Mouse (Mus musculus): Measurements from ENCODE around the gene Fam169a. TPM values are rescaled to one million over a fixed set of nuclear protein-coding genes. Genes with fewer than 3 reads are reported as not detected.

The Fam169a gene
- total and polyA plus RNA-seq, 3 experiments: 0.42 to 0.79 TPM; not detected in 1

- H3K4me3 ChIP-seq (replicated peaks in 1 of 3; ENCODE audit: low read depth in 2 of 3, low read length in 2 of 3, poor library complexity in 1 of 3): no peak overlapping the region
- dilution Hi-C loops (cut with MboI; ENCODE audit: extremely low pct_ligation_motif_present, extremely low pct_unique_long_range_greater_than_20kb, low sequenced_read_pairs): no loop called here
- no peak overlapping the region for H3K27ac ChIP-seq (ENCODE audit: insufficient read depth, low read depth)
- H3K4me2 ChIP-seq (ENCODE audit: insufficient read depth, low read depth, poor library complexity, severe bottlenecking): no peak overlapping the region
- H3K27me3 ChIP-seq (replicated peaks): no peaks in the 10 kb centered on the region
- TF ChIP-seq KAT2A (IDR thresholded peaks at IDR 0.05; ENCODE audit: insufficient replicate concordance, low read length) (no peak), USF2 (conservative IDR thresholded peaks at IDR 0.05; ENCODE audit: low read depth, low read length) (no peak), HCFC1 (IDR thresholded peaks at IDR 0.05; ENCODE audit: low read depth, low read length) (no peak), BHLHE40 (IDR thresholded peaks at IDR 0.05; ENCODE audit: low read depth, low read length) (no peak), JUN (IDR thresholded peaks at IDR 0.05; ENCODE audit: insufficient read depth, low read depth, low read length) (no peak), E2F4 (IDR thresholded peaks at IDR 0.05; ENCODE audit: insufficient replicate concordance, low read depth, low read length) (no peak), RCOR1 (conservative IDR thresholded peaks at IDR 0.05; ENCODE audit: low read depth, low read length) (no peak), RAD21 (IDR thresholded peaks at IDR 0.05; ENCODE audit: low read depth, low read length) (no peak), ETS1 (conservative IDR thresholded peaks at IDR 0.05; ENCODE audit: low read depth, low read length) (no peak), CTCF (conservative IDR thresholded peaks at IDR 0.05 in 1 of 2, IDR thresholded peaks at IDR 0.05 in 1 of 2; ENCODE audit: low read depth in 2 of 2, low read length in 2 of 2) (no peak), ZNF384 (IDR thresholded peaks at IDR 0.05; ENCODE audit: low read depth, low read length) (no peak), MEF2A (IDR thresholded peaks at IDR 0.05; ENCODE audit: borderline replicate concordance, low read depth, low read length) (no peak), ZKSCAN1 (IDR thresholded peaks at IDR 0.05; ENCODE audit: borderline replicate concordance, low read depth, low read length) (no peak), SMC3 (IDR thresholded peaks at IDR 0.05; ENCODE audit: low read depth, low read length) (no peak), MXI1 (IDR thresholded peaks at IDR 0.05; ENCODE audit: low read depth, low read length) (no peak), ELF1 (IDR thresholded peaks at IDR 0.05; ENCODE audit: low read depth, low read length) (no peak), MAX (IDR thresholded peaks at IDR 0.05; ENCODE audit: low read length) (no peak), MYC (IDR thresholded peaks at IDR 0.05; ENCODE audit: low read depth, low read length) (no peak)
- no peaks in the 10 kb centered on the region for H3K79me2 ChIP-seq (replicated peaks; ENCODE audit: control insufficient read depth, extremely low read depth, insufficient read depth, poor library complexity, severe bottlenecking)
- peaks cover 0 to 5% of the 10 kb centered on the region in 2 experiments; a peak in 2 of 4 replicates for H3K4me1 ChIP-seq (ENCODE audit: control insufficient read depth in 1 of 2, insufficient read depth in 2 of 2)
- H3K36me3 ChIP-seq (replicated peaks in 1 of 2; ENCODE audit: control insufficient read depth in 1 of 2, insufficient read depth in 1 of 2, low read length in 1 of 2): no peaks in the 10 kb centered on the region
- H3K9ac ChIP-seq (ENCODE audit: insufficient read depth, low read depth): no peak overlapping the region
- no peaks in the 10 kb centered on the region for H3K9me3 ChIP-seq (replicated peaks; ENCODE audit: low read length)
- no peak for DNase-seq (ENCODE audit: extremely low read depth)
- in situ Hi-C loops (cut with MboI; ENCODE audit: low pct_ligation_motif_present, low pct_unique_long_range_greater_than_20kb, low sequenced_read_pairs): no loop called here
Measured at GRCm38 (mm10) chr13:97059746-97060145, 7.3 kb upstream of the Fam169a start.

GRCm38 (mm10) chr13:97060331-97060730, 6.8 kb upstream of the Fam169a start:
- Histone ChIP-seq H3K27ac (ENCODE audit: insufficient read depth, low read depth) (no peak overlapping the region), H3K36me3 (replicated peaks in 1 of 2; ENCODE audit: control insufficient read depth in 1 of 2, insufficient read depth in 1 of 2, low read length in 1 of 2) (no peaks in the 10 kb centered on the region), H3K27me3 (replicated peaks) (no peaks in the 10 kb centered on the region), H3K79me2 (replicated peaks; ENCODE audit: control insufficient read depth, extremely low read depth, insufficient read depth, poor library complexity, severe bottlenecking) (no peaks in the 10 kb centered on the region), H3K9ac (ENCODE audit: insufficient read depth, low read depth) (no peak overlapping the region), H3K4me1 (ENCODE audit: control insufficient read depth in 1 of 2, insufficient read depth in 2 of 2) (peaks cover 0 to 5% of the 10 kb centered on the region in 2 experiments; a peak in 2 of 4 replicates), H3K4me2 (ENCODE audit: insufficient read depth, low read depth, poor library complexity, severe bottlenecking) (no peak overlapping the region), H3K4me3 (replicated peaks in 1 of 3; ENCODE audit: low read depth in 2 of 3, low read length in 2 of 3, poor library complexity in 1 of 3) (no peak overlapping the region), H3K9me3 (replicated peaks; ENCODE audit: low read length) (no peaks in the 10 kb centered on the region)
- no peak for TF ChIP-seq IRF4 (IDR thresholded peaks at IDR 0.05; ENCODE audit: low read depth, low read length)
- TF ChIP-seq MYC (IDR thresholded peaks at IDR 0.05; ENCODE audit: low read depth, low read length): no peak
- no peak for TF ChIP-seq RCOR1 (conservative IDR thresholded peaks at IDR 0.05; ENCODE audit: low read depth, low read length)
- no peak for TF ChIP-seq CHD2 (IDR thresholded peaks at IDR 0.05; ENCODE audit: low read length)
- no peak for TF ChIP-seq NRF1 (IDR thresholded peaks at IDR 0.05; ENCODE audit: low read depth, low read length)
- no peak for TF ChIP-seq MAFK (IDR thresholded peaks at IDR 0.05; ENCODE audit: insufficient replicate concordance, low read length)
- no peak for TF ChIP-seq JUN (IDR thresholded peaks at IDR 0.05; ENCODE audit: insufficient read depth, low read depth, low read length)
- TF ChIP-seq CHD1 (IDR thresholded peaks at IDR 0.05; ENCODE audit: low read depth, low read length): no peak
- TF ChIP-seq KAT2A (IDR thresholded peaks at IDR 0.05; ENCODE audit: insufficient replicate concordance, low read length): no peak
- TF ChIP-seq TCF12 (IDR thresholded peaks at IDR 0.05; ENCODE audit: low read depth, low read length): no peak
- TF ChIP-seq HCFC1 (IDR thresholded peaks at IDR 0.05; ENCODE audit: low read depth, low read length): no peak
- TF ChIP-seq POLR2A (IDR thresholded peaks at IDR 0.05; ENCODE audit: low read depth, low read length): no peak
- TF ChIP-seq BHLHE40 (IDR thresholded peaks at IDR 0.05; ENCODE audit: low read depth, low read length): no peak
- no peak for TF ChIP-seq ELF1 (IDR thresholded peaks at IDR 0.05; ENCODE audit: low read depth, low read length)
- no peak for TF ChIP-seq MAZ (IDR thresholded peaks at IDR 0.05; ENCODE audit: low read depth, low read length)
- TF ChIP-seq SIN3A (IDR thresholded peaks at IDR 0.05; ENCODE audit: low read length): no peak
- no peak for TF ChIP-seq JUND (conservative IDR thresholded peaks at IDR 0.05; ENCODE audit: low read depth, low read length)
- no peak for TF ChIP-seq UBTF (IDR thresholded peaks at IDR 0.05; ENCODE audit: low read depth, low read length)
- dilution Hi-C loops (cut with MboI; ENCODE audit: extremely low pct_ligation_motif_present, extremely low pct_unique_long_range_greater_than_20kb, low sequenced_read_pairs): no loop called here
- in situ Hi-C loops (cut with MboI; ENCODE audit: low pct_ligation_motif_present, low pct_unique_long_range_greater_than_20kb, low sequenced_read_pairs): no loop called here
- DNase-seq (ENCODE audit: extremely low read depth): no peak

Measured in CH12.LX (cell line).